Mouse (Mus musculus): ENCODE results near the gene Tyms. TPM values are rescaled to one million over a fixed set of nuclear protein-coding genes. Genes with fewer than 3 reads are reported as not detected.

The Tyms gene
- polyA plus RNA-seq, 1 experiment from 2014 or later = 278 TPM

GRCm38 (mm10) chr5:30112533-30113068 is 39.2 kb upstream of the Tyms start:
- Histone ChIP-seq H3K9ac (ENCODE audit: low read length) (no peak overlapping the region), H3K27me3 (ENCODE audit: control insufficient read depth, insufficient read depth, low read length) (peaks cover 20% of the 10 kb centered on the region; the same call in 1 of the 2 replicates), H3K9me3 (ENCODE audit: control insufficient read depth, low read length) (no peaks in the 10 kb centered on the region), H3K4me3 (ENCODE audit: low read depth, low read length) (no peak overlapping the region), H3K36me3 (ENCODE audit: control insufficient read depth, insufficient read depth, low read length) (peaks cover 5% of the 10 kb centered on the region), H3K4me1 (ENCODE audit: control insufficient read depth, insufficient read depth, low read length) (peaks cover 46% of the 10 kb centered on the region), H3K4me2 (no peak overlapping the region), H3K27ac (ENCODE audit: low read depth, low read length) (no peak overlapping the region)
- DNase-seq (ENCODE audit: low spot score, missing footprints) = peak; percentile 81
- no peak for ATAC-seq (ENCODE audit: low FRiP score)
- 80% methylated on average over 3 of the region's 3 CpGs for WGBS

- ATAC-seq (ENCODE audit: low FRiP score) (no peak), DNase-seq (ENCODE audit: low spot score, missing footprints) (peak; percentile 83)
- peaks cover 2% of the 10 kb centered on the region; the same call in 1 of the 2 replicates for H3K36me3 ChIP-seq (ENCODE audit: control insufficient read depth, insufficient read depth, low read length)
- no peak overlapping the region for H3K4me3 ChIP-seq (ENCODE audit: low read depth, low read length)
- 69% methylated on average over 3 of the region's 3 CpGs for WGBS
- H3K9ac ChIP-seq (ENCODE audit: low read length) = no peak overlapping the region
- no peak overlapping the region for H3K27ac ChIP-seq (ENCODE audit: low read depth, low read length)
- H3K4me1 ChIP-seq (ENCODE audit: control insufficient read depth, insufficient read depth, low read length) = peaks cover 55% of the 10 kb centered on the region
- no peaks in the 10 kb centered on the region for H3K9me3 ChIP-seq (ENCODE audit: control insufficient read depth, low read length)
- H3K4me2 ChIP-seq = no peak overlapping the region
- H3K27me3 ChIP-seq (ENCODE audit: control insufficient read depth, insufficient read depth, low read length) = peaks cover 20% of the 10 kb centered on the region; the same call in 1 of the 2 replicates
These were observed 38.4 kb upstream of the Tyms start for GRCm38 (mm10) chr5:30111771-30112170.

- no peaks in the 10 kb centered on the region for H3K9me3 ChIP-seq (ENCODE audit: control insufficient read depth, low read length)
- H3K4me1 ChIP-seq (ENCODE audit: control insufficient read depth, insufficient read depth, low read length) = peaks cover 61% of the 10 kb centered on the region
- WGBS = under 1% methylated on average over 18 of the region's 18 CpGs
- peaks cover 20% of the 10 kb centered on the region; the same call in 1 of the 2 replicates for H3K27me3 ChIP-seq (ENCODE audit: control insufficient read depth, insufficient read depth, low read length)
- H3K27ac ChIP-seq (ENCODE audit: low read depth, low read length) = peak overlapping the region; percentile 64
- DNase-seq (ENCODE audit: low spot score, missing footprints) (peak; percentile 97), ATAC-seq (ENCODE audit: low FRiP score) (peak; percentile 47)
- H3K36me3 ChIP-seq (ENCODE audit: control insufficient read depth, insufficient read depth, low read length) = no peaks in the 10 kb centered on the region
- peak overlapping the region; percentile 33 for H3K4me2 ChIP-seq
- H3K4me3 ChIP-seq (ENCODE audit: low read depth, low read length) = no peak overlapping the region
- peak overlapping the region; percentile 32; the same call in 1 of the 2 replicates for H3K9ac ChIP-seq (ENCODE audit: low read length)
These were observed 37.7 kb upstream of the Tyms start for GRCm38 (mm10) chr5:30111126-30111525.

GRCm38 (mm10) chr5:30110371-30111060 is 37.1 kb upstream of the Tyms start:
- Histone ChIP-seq H3K9ac (ENCODE audit: low read length) (peak overlapping the region; percentile 32), H3K4me2 (peak overlapping the region; percentile 33), H3K4me3 (ENCODE audit: low read depth, low read length) (no peak overlapping the region), H3K27me3 (ENCODE audit: control insufficient read depth, insufficient read depth, low read length) (peaks cover 20% of the 10 kb centered on the region; the same call in 1 of the 2 replicates), H3K9me3 (ENCODE audit: control insufficient read depth, low read length) (no peaks in the 10 kb centered on the region), H3K27ac (ENCODE audit: low read depth, low read length) (peak overlapping the region; percentile 68), H3K4me1 (ENCODE audit: control insufficient read depth, insufficient read depth, low read length) (peaks cover 66% of the 10 kb centered on the region), H3K36me3 (ENCODE audit: control insufficient read depth, insufficient read depth, low read length) (no peaks in the 10 kb centered on the region)
- DNase-seq (ENCODE audit: low spot score, missing footprints) (peak; percentile 96), ATAC-seq (ENCODE audit: low FRiP score) (peak; percentile 39; the same call in 1 of the 2 replicates)
- WGBS = 2% methylated on average over 22 of the region's 22 CpGs

- H3K4me1 ChIP-seq (ENCODE audit: control insufficient read depth, insufficient read depth, low read length) = peaks cover 66% of the 10 kb centered on the region
- no peak for ATAC-seq (ENCODE audit: low FRiP score)
- H3K4me3 ChIP-seq (ENCODE audit: low read depth, low read length) = no peak overlapping the region
- H3K9me3 ChIP-seq (ENCODE audit: control insufficient read depth, low read length) = no peaks in the 10 kb centered on the region
- H3K27ac ChIP-seq (ENCODE audit: low read depth, low read length) = peak overlapping the region; percentile 68
- no peaks in the 10 kb centered on the region for H3K36me3 ChIP-seq (ENCODE audit: control insufficient read depth, insufficient read depth, low read length)
- peaks cover 19% of the 10 kb centered on the region; the same call in 1 of the 2 replicates for H3K27me3 ChIP-seq (ENCODE audit: control insufficient read depth, insufficient read depth, low read length)
- WGBS = 7% methylated on average over 2 of the region's 2 CpGs
- DNase-seq (ENCODE audit: low spot score, missing footprints) = peak; percentile 90
- H3K9ac ChIP-seq (ENCODE audit: low read length) = peak overlapping the region; percentile 32
- H3K4me2 ChIP-seq = peak overlapping the region; percentile 33
These were observed 36.5 kb upstream of the Tyms start for GRCm38 (mm10) chr5:30109899-30110298.

- Histone ChIP-seq H3K4me1 (ENCODE audit: control insufficient read depth, insufficient read depth, low read length) (peaks cover 58% of the 10 kb centered on the region), H3K27me3 (ENCODE audit: control insufficient read depth, insufficient read depth, low read length) (peaks cover 6% of the 10 kb centered on the region; the same call in 1 of the 2 replicates), H3K27ac (ENCODE audit: low read depth, low read length) (peak overlapping the region; percentile 78), H3K36me3 (ENCODE audit: control insufficient read depth, insufficient read depth, low read length) (no peaks in the 10 kb centered on the region), H3K9me3 (ENCODE audit: control insufficient read depth, low read length) (no peaks in the 10 kb centered on the region), H3K4me3 (ENCODE audit: low read depth, low read length) (no peak overlapping the region), H3K9ac (ENCODE audit: low read length) (peak overlapping the region; percentile 28; the same call in 1 of the 2 replicates), H3K4me2 (peak overlapping the region; percentile 94)
- ATAC-seq (ENCODE audit: low FRiP score) (no peak), DNase-seq (ENCODE audit: low spot score, missing footprints) (peak; percentile 84)
- 54% methylated on average over 6 of the region's 6 CpGs for WGBS
These were observed 34.8 kb upstream of the Tyms start for GRCm38 (mm10) chr5:30108233-30108632.

GRCm38 (mm10) chr5:30107611-30108041 is 34.2 kb upstream of the Tyms start:
- peaks cover 58% of the 10 kb centered on the region for H3K4me1 ChIP-seq (ENCODE audit: control insufficient read depth, insufficient read depth, low read length)
- peak overlapping the region; percentile 78 for H3K27ac ChIP-seq (ENCODE audit: low read depth, low read length)
- ATAC-seq (ENCODE audit: low FRiP score) = 0 out of 2 replicates have a peak, but pooled peaks have one; percentile 3
- H3K27me3 ChIP-seq (ENCODE audit: control insufficient read depth, insufficient read depth, low read length) = peaks cover 2% of the 10 kb centered on the region; the same call in 1 of the 2 replicates
- WGBS = 1% methylated on average over 5 of the region's 5 CpGs
- H3K9me3 ChIP-seq (ENCODE audit: control insufficient read depth, low read length) = no peaks in the 10 kb centered on the region
- DNase-seq (ENCODE audit: low spot score, missing footprints) = peak; percentile 93
- no peaks in the 10 kb centered on the region for H3K36me3 ChIP-seq (ENCODE audit: control insufficient read depth, insufficient read depth, low read length)
- peak overlapping the region; percentile 66 for H3K4me3 ChIP-seq (ENCODE audit: low read depth, low read length)
- peak overlapping the region; percentile 44 for H3K9ac ChIP-seq (ENCODE audit: low read length)
- peak overlapping the region; percentile 94 for H3K4me2 ChIP-seq

GRCm38 (mm10) chr5:30107186-30107585 is 33.8 kb upstream of the Tyms start:
- Histone ChIP-seq H3K4me3 (ENCODE audit: low read depth, low read length) (peak overlapping the region; percentile 66), H3K4me2 (peak overlapping the region; percentile 94), H3K4me1 (ENCODE audit: control insufficient read depth, insufficient read depth, low read length) (peaks cover 58% of the 10 kb centered on the region), H3K27me3 (ENCODE audit: control insufficient read depth, insufficient read depth, low read length) (no peaks in the 10 kb centered on the region; the same call in 1 of the 2 replicates), H3K27ac (ENCODE audit: low read depth, low read length) (peak overlapping the region; percentile 78), H3K9ac (ENCODE audit: low read length) (peak overlapping the region; percentile 44), H3K9me3 (ENCODE audit: control insufficient read depth, low read length) (no peaks in the 10 kb centered on the region), H3K36me3 (ENCODE audit: control insufficient read depth, insufficient read depth, low read length) (no peaks in the 10 kb centered on the region)
- 0% methylated on average over 7 of the region's 7 CpGs for WGBS
- ATAC-seq (ENCODE audit: low FRiP score) (peak; percentile 71), DNase-seq (ENCODE audit: low spot score, missing footprints) (peak; percentile 93)

- no peaks in the 10 kb centered on the region for H3K9me3 ChIP-seq (ENCODE audit: control insufficient read depth, low read length)
- peak; percentile 1; the same call in 1 of the 2 replicates for ATAC-seq (ENCODE audit: low FRiP score)
- peak overlapping the region; percentile 66 for H3K4me3 ChIP-seq (ENCODE audit: low read depth, low read length)
- 9% methylated on average over 2 of the region's 2 CpGs for WGBS
- peak; percentile 85 for DNase-seq (ENCODE audit: low spot score, missing footprints)
- peak overlapping the region; percentile 94 for H3K4me2 ChIP-seq
- peak overlapping the region; percentile 67; the same call in 1 of the 2 replicates for H3K27ac ChIP-seq (ENCODE audit: low read depth, low read length)
- no peaks in the 10 kb centered on the region for H3K27me3 ChIP-seq (ENCODE audit: control insufficient read depth, insufficient read depth, low read length)
- H3K36me3 ChIP-seq (ENCODE audit: control insufficient read depth, insufficient read depth, low read length) = no peaks in the 10 kb centered on the region
- peak overlapping the region; percentile 84 for H3K9ac ChIP-seq (ENCODE audit: low read length)
- peaks cover 58% of the 10 kb centered on the region for H3K4me1 ChIP-seq (ENCODE audit: control insufficient read depth, insufficient read depth, low read length)
These were observed 33.3 kb upstream of the Tyms start for GRCm38 (mm10) chr5:30106756-30107155.

All from midbrain, embryonic 11.5 days (tissue).